Mouse (Mus musculus) heart, embryonic 11.5 days (tissue): ENCODE results near the gene Mapkapk3. TPM values are rescaled to one million over a fixed set of nuclear protein-coding genes. Genes with fewer than 3 reads are reported as not detected.
"Not testable (repeated sequence)": the region's sequence is repeated elsewhere in the genome, so short reads cannot be mapped to it uniquely, and the experiment has no call there.

ENCODE experiments used
- ATAC-seq: fragments of 200-750 bp; cut with Nextera tagmentation; replicated peaks from 2 replicates; pipeline ENCODE4 v1.8.0; 2017; ENCODE audit warnings: moderate library complexity; ENCODE audit not compliant: insufficient number of reproducible peaks, low FRiP score, low TSS enrichment
- H3K27ac ChIP-seq: fragments of 300-500 bp; sonication (generic); 2 replicates; pipeline ENCODE4 v1.5.1; 2014; ENCODE audit warnings: mild to moderate bottlenecking, low read depth, low read length
- H3K27me3 ChIP-seq: fragments of 300-500 bp; sonication (generic); 2 replicates; pipeline ENCODE4 v1.6.1; 2014; ENCODE audit warnings: mild to moderate bottlenecking, low read length, mixed read lengths; ENCODE audit not compliant: control insufficient read depth, insufficient read depth
- H3K36me3 ChIP-seq: fragments of 300-500 bp; sonication (generic); 2 replicates; pipeline ENCODE4 v1.6.1; 2014; ENCODE audit warnings: mild to moderate bottlenecking, low read length, moderate library complexity, mixed read lengths; ENCODE audit not compliant: control insufficient read depth, insufficient read depth
- H3K4me1 ChIP-seq: fragments of 300-500 bp; sonication (generic); 2 replicates; pipeline ENCODE4 v1.6.1; 2014; ENCODE audit warnings: low read length; ENCODE audit not compliant: control insufficient read depth, insufficient read depth
- H3K4me2 ChIP-seq: fragments of 300-500 bp; sonication (generic); 2 replicates; pipeline ENCODE4 v1.6.1; 2014; ENCODE audit warnings: mild to moderate bottlenecking, moderate library complexity
- H3K4me3 ChIP-seq: fragments of 300-500 bp; sonication (generic); 2 replicates; pipeline ENCODE4 v1.5.1; 2014; ENCODE audit warnings: low read depth, low read length
- H3K9ac ChIP-seq: fragments of 300-500 bp; sonication (generic); 2 replicates; pipeline ENCODE4 v1.6.1; 2014; ENCODE audit warnings: mild to moderate bottlenecking, low read depth, low read length, moderate library complexity
- H3K9me3 ChIP-seq: fragments of 300-500 bp; sonication (generic); replicated peaks from 2 replicates; pipeline ENCODE4 v1.6.1; 2016; ENCODE audit warnings: low read length; ENCODE audit not compliant: control insufficient read depth
- WGBS: fragments of 180-500 bp; shearing (Covaris S2); extraction: QIAGEN DNeasy Blood & Tissue Kit; methylation state at CpG from one replicate; pipeline ENCODE4 v1.1.7; 2014; ENCODE audit not compliant: insufficient replicate concordance; 5-methylcytosine and 5-hydroxymethylcytosine counted together
- polyA plus RNA-seq: library from polyadenylated mRNA; unstranded; fragments of >200 nt; fragmentation: Nextera tagmentation; extraction: Ambion mirVana; gene quantifications from 2 replicates; pipeline ENCODE4 v1.2.1, GENCODE M21; 2014

The Mapkapk3 gene
- polyA plus RNA-seq, 1 experiment from 2014 or later = 5.8 TPM

DNA sequence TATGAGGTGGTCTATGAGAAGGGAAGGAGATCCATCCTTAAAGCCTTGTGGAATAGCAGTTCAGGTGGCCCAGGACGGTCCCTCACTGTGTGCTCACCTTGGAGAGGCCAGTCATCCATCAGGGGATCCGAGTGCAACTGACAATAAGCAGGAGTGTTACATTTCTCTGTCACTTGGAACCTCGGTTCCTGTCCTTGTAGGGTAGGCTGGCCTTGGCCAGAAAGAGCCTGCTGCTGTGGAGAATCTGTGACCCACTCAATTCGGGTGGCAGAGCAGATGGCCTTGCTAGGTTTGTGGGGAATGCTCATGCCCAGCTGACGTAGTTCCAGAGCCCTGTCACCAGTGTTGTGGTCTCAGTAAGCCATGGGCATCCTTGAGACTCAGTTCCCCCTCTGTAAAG is 19.9 kb upstream of the Mapkapk3 start:
- Histone ChIP-seq H3K9me3 (no peaks in the 10 kb centered on the region), H3K4me1 (peaks cover 32% of the 10 kb centered on the region), H3K27me3 (no peaks in the 10 kb centered on the region), H3K9ac (no peak overlapping the region), H3K4me2 (no peak overlapping the region), H3K4me3 (no peak overlapping the region), H3K27ac (no peak overlapping the region), H3K36me3 (no peaks in the 10 kb centered on the region)
- no peak for ATAC-seq
- 58% methylated on average over 5 of the region's 5 CpGs for WGBS

GRCm38 (mm10) chr9:107309171-107309570 is 19.5 kb upstream of the Mapkapk3 start:
- Histone ChIP-seq H3K4me2 (no peak overlapping the region), H3K36me3 (no peaks in the 10 kb centered on the region), H3K27ac (no peak overlapping the region), H3K9me3 (no peaks in the 10 kb centered on the region), H3K27me3 (no peaks in the 10 kb centered on the region), H3K9ac (no peak overlapping the region), H3K4me1 (peaks cover 32% of the 10 kb centered on the region), H3K4me3 (no peak overlapping the region)
- 68% methylated on average over 9 of the region's 9 CpGs for WGBS
- no peak for ATAC-seq

- Histone ChIP-seq H3K4me3 (no peak overlapping the region), H3K9me3 (no peaks in the 10 kb centered on the region), H3K36me3 (no peaks in the 10 kb centered on the region), H3K27ac (peak overlapping the region; percentile 46; the same call in 1 of the 2 replicates), H3K27me3 (no peaks in the 10 kb centered on the region), H3K4me1 (peaks cover 32% of the 10 kb centered on the region), H3K4me2 (no peak overlapping the region), H3K9ac (no peak overlapping the region)
- ATAC-seq = no peak
- 89% methylated on average over 9 of the region's 9 CpGs for WGBS
Observed at GRCm38 (mm10) chr9:107308346-107309000, 18.8 kb upstream of the Mapkapk3 start.

DNA sequence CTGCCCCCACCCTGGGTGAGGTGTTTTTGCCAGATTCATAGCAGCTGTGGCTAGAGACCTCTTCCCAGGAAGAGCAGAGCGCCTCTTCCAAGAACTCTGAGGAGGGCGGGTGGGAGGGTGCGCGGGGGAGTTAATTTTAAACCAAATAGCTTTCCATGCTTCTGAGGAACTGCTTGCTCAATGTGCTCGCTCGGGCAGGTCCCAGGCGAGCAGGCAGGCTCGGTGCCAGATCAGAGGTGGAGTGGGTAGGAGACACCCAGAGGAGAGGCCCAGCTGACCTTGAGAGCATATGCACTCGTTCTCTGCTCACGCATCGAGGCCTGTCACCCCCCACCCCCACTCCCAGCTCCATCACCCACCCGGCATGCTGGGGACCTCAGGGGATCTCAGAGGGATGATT is 18.2 kb upstream of the Mapkapk3 start:
- WGBS = 48% methylated on average over 12 of the region's 12 CpGs
- peak overlapping the region; percentile 46 for H3K27ac ChIP-seq
- no peak overlapping the region for H3K4me2 ChIP-seq
- ATAC-seq = no peak; the same call in 1 of the 2 replicates
- H3K9ac ChIP-seq = peak overlapping the region; percentile 39; the same call in 1 of the 2 replicates
- no peaks in the 10 kb centered on the region for H3K36me3 ChIP-seq
- H3K4me3 ChIP-seq = no peak overlapping the region
- H3K9me3 ChIP-seq = no peaks in the 10 kb centered on the region
- H3K4me1 ChIP-seq = peaks cover 36% of the 10 kb centered on the region
- H3K27me3 ChIP-seq = no peaks in the 10 kb centered on the region

DNA sequence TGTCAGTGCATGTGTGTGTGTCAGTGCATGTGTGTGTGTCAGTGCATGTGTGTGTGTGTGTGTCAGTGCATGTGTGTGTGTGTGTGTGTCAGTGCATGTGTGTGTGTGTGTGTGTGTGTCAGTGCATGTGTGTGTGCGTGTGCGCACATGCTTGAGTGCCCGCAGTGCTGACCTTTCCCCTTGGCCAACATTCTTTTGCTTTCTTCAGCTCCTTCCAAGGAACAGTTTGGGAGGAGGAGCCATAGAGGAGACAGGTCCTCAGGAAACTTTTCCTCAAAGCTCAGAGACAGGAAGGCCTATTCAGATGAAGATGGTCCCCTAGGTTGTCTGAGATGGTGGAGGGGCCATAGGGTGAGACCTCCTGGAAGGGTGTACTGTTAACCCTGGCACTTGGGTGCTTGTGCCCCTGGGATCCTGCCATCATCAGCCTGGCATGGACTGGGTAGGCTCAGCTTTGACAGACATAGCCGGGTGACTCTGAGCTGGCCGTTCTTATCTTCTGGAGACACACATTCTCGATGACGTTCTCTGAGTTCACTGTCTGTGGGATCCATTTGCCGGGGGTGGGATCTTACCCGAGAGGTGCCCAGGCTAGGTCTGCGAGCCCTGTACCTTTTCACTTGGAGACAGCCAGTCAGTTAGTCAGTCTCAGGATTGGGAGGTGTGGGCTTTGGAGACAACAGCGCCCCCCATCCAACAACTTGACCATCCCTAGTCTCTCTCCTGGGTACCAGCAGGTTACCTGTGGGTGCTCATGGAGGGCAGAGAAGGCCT is 17.6 kb upstream of the Mapkapk3 start:
- H3K9ac ChIP-seq = peak overlapping the region; percentile 39; the same call in 1 of the 2 replicates
- no peak overlapping the region for H3K4me3 ChIP-seq
- peaks cover 40% of the 10 kb centered on the region for H3K4me1 ChIP-seq
- no peaks in the 10 kb centered on the region for H3K9me3 ChIP-seq
- no peaks in the 10 kb centered on the region for H3K36me3 ChIP-seq
- 66% methylated on average over 11 of the region's 11 CpGs for WGBS
- H3K27ac ChIP-seq = peak overlapping the region; percentile 46
- H3K4me2 ChIP-seq = peak overlapping the region; percentile 4; the same call in 1 of the 2 replicates
- no peaks in the 10 kb centered on the region for H3K27me3 ChIP-seq
- no peak for ATAC-seq

DNA sequence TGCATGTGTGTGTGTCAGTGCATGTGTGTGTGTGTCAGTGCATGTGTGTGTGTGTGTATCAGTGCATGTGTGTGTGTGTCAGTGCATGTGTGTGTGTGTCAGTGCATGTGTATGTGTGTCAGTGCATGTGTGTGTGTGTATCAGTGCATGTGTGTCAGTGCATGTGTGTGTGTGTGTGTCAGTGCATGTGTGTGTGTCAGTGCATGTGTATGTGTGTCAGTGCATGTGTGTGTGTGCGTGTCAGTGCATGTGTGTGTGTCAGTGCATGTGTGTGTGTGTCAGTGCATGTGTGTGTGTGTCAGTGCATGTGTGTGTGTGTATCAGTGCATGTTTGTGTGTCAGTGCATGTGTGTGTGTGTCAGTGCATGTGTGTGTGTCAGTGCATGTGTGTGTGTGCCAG is 17.0 kb upstream of the Mapkapk3 start:
- H3K9ac ChIP-seq, H3K27ac ChIP-seq, H3K9me3 ChIP-seq, H3K36me3 ChIP-seq, ATAC-seq, H3K4me2 ChIP-seq, H3K27me3 ChIP-seq, H3K4me3 ChIP-seq: not testable (repeated sequence)
- 92% methylated on average over 1 of the region's 1 CpGs for WGBS
- peaks cover 45% of the 10 kb centered on the region for H3K4me1 ChIP-seq

- Histone ChIP-seq H3K4me2 (no peak overlapping the region), H3K27ac (no peak overlapping the region; the same call in 1 of the 2 replicates), H3K4me3 (no peak overlapping the region), H3K9me3 (no peaks in the 10 kb centered on the region), H3K4me1 (peaks cover 51% of the 10 kb centered on the region), H3K36me3 (0 out of 2 replicates have a peak, but pooled peaks cover 3% of the 10 kb centered on the region), H3K9ac (0 out of 2 replicates have a peak overlapping the region, but pooled peaks have one; percentile 28), H3K27me3 (no peaks in the 10 kb centered on the region)
- 59% methylated on average over 13 of the region's 13 CpGs for WGBS
- ATAC-seq = no peak
Observed at GRCm38 (mm10) chr9:107305601-107306542, 16.2 kb upstream of the Mapkapk3 start.

GRCm38 (mm10) chr9:107305012-107305411 is 15.3 kb upstream of the Mapkapk3 start:
- H3K4me1 ChIP-seq = peaks cover 51% of the 10 kb centered on the region
- H3K36me3 ChIP-seq = 0 out of 2 replicates have a peak, but pooled peaks cover 7% of the 10 kb centered on the region
- 77% methylated on average over 4 of the region's 4 CpGs for WGBS
- H3K9me3 ChIP-seq = no peaks in the 10 kb centered on the region
- no peak overlapping the region for H3K4me2 ChIP-seq
- no peaks in the 10 kb centered on the region for H3K27me3 ChIP-seq
- H3K9ac ChIP-seq = no peak overlapping the region
- H3K27ac ChIP-seq = no peak overlapping the region; the same call in 1 of the 2 replicates
- no peak for ATAC-seq
- no peak overlapping the region for H3K4me3 ChIP-seq
